Mouse (Mus musculus) heart, postnatal 25 days (tissue): Measurements from ENCODE around the gene Dennd1a. TPM values are rescaled to one million over a fixed set of nuclear protein-coding genes. Genes with fewer than 3 reads are reported as not detected.

ENCODE experiments used
- DNase-seq: peaks from one replicate; pipeline ENCODE4 v3.0.0; 2022; ENCODE audit warnings: low spot score
- intact Hi-C: fragments of 180-260 bp; cut with DNase I; formaldehyde crosslinking; loops from one replicate; pipeline ENCODE4 v1.15.1; 2025
- total RNA-seq, 2 experiments: library from RNA; stranded (reverse); gene quantifications; 2 replicates each; pipeline ENCODE4 v1.2.3; 2021

The Dennd1a gene
- total RNA-seq, 2 experiments from 2014 or later, result 23.8 to 24.9 TPM

DNA sequence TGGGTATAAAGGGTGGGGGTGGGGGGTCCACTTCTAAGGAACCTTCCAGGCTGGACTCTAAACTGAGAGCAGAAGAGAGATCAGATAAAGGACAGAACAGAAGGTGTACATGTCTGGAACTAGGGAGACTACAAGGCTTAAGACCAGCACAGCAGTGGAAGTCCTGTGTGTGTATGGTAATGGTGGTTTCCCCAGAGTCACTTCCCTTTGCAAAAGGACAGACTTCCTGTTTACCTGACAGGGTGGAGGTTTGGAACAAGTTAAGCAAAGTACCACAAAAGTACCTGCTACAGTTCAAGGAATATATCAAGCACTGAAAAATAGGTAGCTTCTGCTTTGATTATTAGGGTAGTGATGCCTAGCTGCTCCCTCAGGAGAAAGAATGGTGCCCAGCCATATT is 215.1 kb downstream of the Dennd1a start:
- DNase-seq, result no peak
- intact Hi-C loops, result no loop called here

DNA sequence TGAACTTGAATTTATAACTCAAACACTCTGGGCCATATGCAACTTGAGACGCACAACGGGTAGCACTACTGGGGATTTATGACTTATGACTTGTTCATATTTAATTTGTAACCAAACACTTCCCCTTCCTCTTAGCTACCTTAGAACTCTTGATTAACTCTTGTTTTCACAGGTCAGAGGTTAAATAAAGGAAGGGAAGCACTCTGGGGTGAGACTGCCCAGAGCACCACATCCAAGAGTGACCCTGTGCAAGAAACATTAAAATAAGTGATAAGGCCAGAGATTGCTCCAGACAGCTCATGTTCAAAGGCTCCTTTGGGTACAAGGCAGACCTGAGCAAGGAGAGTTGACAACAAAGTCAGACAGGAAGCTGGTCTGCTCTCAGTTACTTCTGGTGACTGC is 219.0 kb downstream of the Dennd1a start:
- intact Hi-C loops, result no loop called here

DNA sequence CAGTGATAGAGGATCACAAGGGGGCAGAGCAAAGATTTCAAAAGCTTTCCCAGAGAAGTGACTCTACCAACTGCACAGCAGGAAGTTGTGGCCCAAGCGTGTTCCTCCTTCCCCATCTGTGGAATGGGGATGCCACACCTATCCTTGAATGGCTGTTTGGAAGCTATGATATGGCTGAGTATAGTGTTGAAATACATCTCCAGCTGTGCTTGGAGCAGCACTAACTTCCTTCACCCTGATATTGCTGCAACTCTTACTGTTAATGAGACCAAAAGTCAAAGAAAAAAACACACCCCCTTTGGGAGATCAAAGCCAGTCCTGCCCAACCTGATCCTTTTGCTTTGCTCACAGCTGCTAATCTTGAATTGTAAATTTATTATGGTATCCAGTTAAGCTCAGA is 221.3 kb downstream of the Dennd1a start:
- no peak for DNase-seq
- intact Hi-C loops, result no loop called here

More for the DNA sequence above, 219.0 kb downstream of the Dennd1a start:
- no peak for DNase-seq

DNA sequence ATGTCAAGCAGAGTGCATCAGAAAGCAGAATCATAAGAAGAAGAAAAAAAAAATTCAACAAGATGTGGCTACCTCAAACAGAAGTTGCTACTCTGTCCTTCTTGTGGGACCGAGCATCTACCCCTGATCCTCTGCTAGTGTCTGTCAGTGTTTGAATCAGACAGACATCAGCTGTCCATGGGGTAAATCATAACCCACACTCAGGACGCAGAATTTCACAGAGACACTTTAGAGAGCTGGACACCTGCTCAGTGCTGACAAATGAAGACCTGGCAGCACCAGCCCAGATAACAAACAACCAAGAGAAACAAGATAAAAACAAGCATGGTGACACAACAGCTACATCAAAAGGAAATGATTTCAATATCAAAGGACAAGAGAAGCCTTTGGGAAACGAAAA is 222.9 kb downstream of the Dennd1a start:
- intact Hi-C loops, result no loop called here
- DNase-seq, result no peak

DNA sequence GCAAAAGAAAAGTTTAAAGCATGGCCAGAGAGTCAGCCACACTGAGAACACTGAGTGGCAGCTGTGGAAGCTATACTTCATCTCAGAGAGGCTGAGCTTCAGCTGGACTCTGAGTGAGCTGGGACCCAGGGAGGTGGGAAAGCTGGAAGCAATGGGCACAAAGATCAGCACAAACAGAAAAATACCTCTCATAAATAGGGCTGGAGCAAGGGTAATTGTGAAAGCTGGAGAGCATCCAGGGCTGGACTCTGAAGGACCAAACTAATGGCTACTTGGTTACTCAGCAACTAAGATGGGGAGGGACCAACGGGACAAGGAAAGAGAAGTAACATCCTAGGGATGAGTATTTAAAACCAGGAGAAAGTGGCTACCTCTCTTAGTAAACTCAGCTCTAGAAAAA is 225.0 kb downstream of the Dennd1a start:
- intact Hi-C loops, result no loop called here
- no peak for DNase-seq

DNA sequence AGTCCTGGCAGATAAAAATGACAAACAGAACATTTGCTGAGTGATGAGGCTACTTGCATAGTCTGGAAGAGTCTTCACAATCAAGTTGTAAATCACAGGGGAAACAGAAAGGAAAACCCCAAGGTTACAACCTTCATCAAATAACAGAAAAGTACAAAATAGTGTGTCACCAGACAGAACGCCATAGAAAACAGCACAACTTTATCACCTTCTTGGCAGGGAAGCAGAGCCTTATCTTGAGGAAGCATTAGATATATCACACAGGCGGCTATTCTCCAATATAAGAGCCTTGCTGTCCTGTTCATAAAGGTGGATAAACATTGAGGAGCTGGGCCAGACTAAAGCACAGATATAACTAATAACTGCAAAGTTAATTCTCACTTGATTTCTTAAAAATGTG is 225.7 kb downstream of the Dennd1a start:
- DNase-seq, result no peak
- intact Hi-C loops, result no loop called here

DNA sequence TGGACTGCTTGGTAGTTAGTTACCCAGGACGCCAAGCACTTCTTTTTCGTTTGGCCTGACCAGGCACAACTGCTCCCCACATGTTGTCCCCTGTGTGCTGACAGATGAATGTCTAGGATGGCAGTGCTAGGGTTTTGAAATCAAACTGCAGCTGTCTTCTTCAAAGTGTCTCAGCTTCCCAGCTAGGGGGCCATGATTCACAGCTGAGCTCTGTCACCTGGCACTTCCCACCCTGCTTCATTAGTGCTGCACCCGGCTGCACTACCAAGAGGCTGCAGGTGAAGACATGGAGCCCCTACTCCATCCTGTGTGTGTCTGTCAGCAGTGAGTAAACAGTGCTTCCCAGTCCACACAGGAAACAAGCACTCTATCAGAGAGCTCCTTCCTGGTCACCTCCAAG is 234.8 kb downstream of the Dennd1a start:
- intact Hi-C loops, result no loop called here
- DNase-seq, result no peak

DNA sequence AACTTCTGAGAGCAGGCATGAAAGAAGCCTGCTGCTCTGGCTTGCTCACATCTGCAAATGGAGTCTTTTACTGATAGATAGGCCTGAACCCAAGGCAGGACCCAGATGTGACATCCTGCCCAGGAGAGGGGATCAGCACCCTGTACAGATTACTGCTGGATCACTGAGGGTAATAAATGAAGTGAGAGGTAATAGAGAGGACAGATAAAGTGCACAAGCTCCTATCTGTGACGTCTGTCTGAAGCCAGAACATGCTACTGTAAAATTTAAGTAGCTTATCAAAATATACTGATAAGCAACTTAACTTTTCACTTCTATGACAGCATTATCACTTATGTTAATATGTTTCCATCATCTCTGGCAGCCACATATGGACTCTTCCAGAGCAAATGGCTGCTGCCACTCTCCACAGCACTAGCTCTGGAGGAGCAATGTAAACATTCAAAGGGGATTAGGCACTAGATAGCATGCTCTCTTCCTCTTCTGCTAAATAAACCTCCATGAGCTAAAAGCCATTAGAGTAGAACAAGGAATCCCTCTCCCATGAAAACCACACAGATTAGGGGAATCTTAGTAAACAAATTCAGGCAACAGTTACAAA is 235.6 kb downstream of the Dennd1a start:
- DNase-seq, result no peak
- intact Hi-C loops, result no loop called here

DNA sequence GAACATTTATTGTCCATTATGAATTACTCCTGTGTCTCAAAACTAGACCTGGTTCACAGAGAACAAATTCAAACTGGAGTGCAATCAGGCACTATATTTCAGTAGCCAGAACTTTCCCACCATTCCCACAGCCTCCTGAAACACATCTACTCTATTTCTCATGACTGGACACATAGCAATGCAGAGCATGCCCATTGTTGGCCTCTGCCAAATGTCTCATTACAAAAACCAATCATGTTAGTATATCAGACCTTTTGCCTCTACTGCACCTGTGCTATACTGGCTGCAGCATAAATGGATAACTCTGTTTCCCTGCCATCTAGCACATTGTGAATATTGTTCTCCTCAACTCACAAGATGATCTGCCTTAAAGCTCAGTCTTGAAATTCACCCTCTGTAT is 238.2 kb downstream of the Dennd1a start:
- intact Hi-C loops, result no loop called here
- no peak for DNase-seq

DNA sequence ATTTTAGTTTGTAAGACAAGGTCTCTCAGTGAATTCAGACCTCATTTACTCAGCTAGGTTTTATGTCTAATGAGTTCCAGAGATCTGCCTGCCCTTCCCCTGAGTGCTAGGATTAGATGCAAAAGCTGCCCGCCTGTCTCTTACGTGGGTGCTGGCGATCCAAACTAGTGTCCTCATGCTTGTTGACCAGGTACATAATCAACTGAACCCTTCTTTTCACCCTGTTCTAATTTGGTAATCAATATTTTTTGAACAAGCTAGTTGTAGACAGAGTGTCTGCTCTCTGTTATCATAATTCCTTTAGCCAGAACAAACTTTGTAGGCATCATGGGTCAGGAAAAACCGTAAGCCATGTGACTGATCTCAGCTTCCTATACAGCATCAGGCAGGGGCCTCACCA is 241.9 kb downstream of the Dennd1a start:
- DNase-seq, result no peak
- intact Hi-C loops, result no loop called here

DNA sequence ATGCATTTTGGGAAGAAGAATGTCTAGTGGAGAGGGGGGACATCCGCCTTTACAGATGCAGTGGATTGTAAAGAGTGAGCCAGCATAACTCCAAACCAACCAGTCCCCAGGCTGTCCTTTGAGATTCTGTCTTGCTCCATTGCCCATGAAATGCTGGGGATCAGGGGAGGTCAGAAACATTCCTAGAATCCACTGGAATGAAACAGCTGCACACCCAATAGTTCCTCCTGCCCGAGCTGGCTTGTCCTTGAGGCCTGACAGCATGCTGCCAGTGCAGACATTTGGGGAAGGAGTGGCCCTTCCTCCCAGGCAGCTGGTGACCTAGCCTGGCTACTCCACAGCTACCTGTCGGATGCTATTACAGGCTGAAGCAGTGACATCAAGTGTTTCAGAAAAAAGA is 246.3 kb downstream of the Dennd1a start:
- intact Hi-C loops, result no loop called here
- DNase-seq, result no peak

DNA sequence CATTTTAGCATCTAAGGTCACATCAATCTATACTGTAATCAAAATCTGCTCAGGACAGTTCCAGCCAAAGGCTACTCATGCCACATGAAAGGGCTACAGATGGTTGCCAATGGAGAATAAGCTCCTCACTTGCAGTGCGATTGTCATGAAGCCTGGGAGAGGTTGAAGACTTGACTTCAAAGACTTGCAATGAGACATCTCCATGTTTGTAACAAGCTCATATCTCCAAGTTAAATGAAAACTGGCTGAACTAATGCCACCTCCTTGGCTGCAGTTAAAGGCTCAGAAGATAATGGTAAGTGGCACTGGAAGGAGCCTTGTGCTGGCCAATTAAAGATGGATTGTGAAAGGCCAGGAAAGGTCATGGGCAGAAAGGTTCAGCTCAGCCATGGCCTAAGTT is 247.6 kb downstream of the Dennd1a start:
- no peak for DNase-seq
- intact Hi-C loops, result no loop called here

DNA sequence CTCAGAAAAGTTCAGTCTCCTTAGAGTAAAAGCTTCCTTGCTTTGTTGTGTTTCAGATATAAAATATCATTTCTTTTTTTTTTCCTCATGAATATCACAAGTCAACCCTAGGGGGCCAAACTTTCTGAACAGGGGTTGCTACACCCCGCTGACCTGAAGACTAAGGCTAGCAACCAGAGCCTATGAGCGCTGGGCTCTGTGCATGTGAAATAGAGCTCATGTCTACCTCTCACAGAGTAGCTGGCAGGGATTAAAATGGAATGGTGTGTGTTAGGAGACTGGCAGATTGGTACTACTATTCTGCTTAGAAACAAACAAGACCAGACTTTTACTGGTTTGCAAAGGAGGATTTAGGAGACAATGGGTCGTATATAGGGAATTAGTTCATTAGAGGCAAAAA is 258.9 kb downstream of the Dennd1a start:
- intact Hi-C loops, result no loop called here
- no peak for DNase-seq

DNA sequence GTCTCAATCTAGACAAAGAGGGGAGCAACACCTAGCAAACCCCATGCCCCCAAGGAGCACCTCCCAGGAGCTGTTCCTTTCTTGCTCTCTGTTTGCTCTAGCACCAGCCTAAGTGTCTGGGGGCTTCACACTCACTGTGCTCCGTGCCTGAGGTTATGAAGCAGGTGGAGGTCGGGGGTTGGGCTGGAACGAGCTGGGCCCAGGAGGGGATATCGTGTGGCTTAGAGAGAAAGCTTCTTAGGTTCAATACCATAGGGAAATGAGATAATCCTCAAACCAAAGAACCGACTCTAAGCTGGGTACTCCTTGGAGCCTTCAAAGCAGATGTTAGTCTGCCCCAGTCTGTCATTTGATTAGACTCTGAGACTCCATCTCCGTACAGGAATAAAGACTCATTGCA is 261.6 kb downstream of the Dennd1a start:
- no peak for DNase-seq

DNA sequence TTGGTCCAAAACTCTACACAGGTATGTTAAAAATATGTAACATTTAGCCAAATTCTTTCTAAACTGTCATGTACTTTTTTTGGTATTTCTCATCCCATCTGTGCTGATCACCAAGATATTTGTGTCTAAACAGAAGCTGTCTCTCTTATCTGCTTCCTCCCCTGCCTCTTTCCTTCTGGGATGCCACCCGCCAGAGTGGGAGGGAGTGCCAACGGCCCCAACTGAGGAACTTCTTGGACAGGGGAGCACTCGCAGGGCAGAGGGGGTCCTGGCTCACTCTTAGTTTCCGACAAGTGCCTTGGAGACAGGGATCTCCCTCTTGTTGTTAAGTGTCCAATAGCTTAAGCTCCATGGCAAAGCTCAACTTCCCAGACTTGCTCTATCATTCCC is 263.5 kb downstream of the Dennd1a start:
- DNase-seq, result no peak
- intact Hi-C loops, result no loop called here

More for the DNA sequence above, 261.6 kb downstream of the Dennd1a start:
- intact Hi-C loops, result no loop called here

DNA sequence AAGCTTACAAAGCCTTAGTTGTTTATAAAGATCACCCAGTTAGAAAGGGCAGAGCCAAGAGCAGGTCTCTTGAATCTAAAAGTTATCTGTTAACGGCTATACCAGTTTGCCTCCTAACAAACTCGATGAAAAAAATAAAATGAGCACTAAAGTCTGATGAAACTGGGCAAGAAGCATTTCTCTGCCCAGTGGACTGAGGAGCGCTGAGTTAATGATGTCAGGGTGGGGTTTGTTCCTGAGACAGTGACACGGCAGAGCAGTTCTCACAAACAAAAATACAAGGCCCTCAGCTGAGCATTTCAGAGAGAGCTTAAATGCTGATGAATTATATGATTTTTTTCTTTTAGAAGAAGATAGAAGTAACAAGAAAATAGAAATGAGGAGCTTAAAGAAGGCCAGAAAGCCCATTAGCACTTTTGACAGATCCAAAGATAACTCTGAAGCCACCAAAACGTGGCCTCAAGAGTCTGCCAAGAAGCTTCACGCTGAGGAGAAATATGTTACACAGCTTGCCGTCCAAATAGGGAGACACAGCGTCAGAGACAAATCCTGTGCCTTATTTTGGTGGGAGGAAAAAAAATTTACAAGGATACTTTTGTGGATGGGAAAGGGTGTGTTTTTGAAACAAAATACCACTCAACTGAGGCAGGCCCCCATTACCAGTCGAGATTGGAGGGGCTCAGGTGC is 264.0 kb downstream of the Dennd1a start:
- no peak for DNase-seq
- intact Hi-C loops, result no loop called here

DNA sequence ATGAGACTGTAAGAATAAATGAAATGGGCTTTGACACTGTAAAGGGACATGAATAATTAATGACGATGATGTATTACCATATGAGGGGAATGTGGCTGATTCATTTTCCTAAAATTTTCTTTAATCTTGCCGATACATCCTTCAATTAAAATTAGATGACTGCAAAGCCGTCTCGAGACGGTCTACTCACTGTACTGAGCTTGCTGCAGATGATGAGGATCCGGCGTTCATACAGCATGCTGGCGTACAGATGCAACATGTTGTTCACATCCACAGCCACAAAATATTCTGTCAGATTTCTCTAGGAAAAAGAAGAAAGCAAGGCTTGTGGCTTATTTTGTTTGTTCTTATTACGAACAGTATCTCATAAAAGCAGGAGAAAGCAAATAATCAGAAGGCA is 266.0 kb downstream of the Dennd1a start:
- DNase-seq, result no peak
- intact Hi-C loops, result no loop called here

DNA sequence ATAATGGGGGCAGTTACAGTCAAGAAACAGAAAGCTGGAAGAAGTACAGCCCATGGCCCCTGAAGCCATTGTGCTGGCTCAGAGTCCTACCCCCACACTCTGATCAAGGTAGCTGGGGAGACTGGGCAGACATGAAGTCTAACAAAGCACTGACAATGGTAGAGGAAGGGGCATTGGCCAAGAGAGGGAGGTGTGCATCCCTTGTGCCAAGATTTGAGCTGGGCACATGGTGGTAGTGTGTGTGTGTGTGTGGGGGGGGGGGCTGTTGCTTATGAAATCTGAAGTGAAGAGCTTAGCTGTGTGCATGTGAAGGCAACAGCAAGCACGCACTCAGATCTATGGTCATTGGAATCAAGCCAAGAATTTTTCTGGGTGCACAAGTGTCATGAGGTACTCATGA is 272.5 kb downstream of the Dennd1a start:
- intact Hi-C loops, result no loop called here
- no peak for DNase-seq

DNA sequence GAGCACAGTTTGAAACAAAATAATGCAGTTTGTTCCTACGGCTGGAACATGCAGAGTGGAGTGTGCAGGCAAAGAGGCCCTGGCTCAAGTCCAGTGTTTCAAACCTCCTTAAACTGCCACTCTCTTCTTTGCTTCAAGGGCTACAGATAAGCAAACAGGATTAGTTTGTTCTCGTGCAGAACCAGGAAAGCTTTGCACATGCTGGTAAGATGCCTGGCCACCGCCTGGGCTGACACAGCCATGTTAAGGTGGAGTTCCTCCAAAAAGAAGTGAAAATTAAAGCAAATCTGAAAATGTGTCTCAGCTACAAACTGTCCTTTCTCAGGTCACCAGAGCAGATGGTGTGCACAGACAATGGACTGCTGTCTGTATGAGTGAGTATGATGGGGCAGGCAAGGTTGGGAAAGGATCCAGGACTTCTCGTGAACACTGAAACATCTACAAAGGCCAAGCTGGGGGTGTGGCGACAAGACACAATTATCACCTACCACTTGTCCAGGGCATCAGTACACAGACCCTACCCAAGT is 273.3 kb downstream of the Dennd1a start:
- no peak for DNase-seq
- intact Hi-C loops, result no loop called here

DNA sequence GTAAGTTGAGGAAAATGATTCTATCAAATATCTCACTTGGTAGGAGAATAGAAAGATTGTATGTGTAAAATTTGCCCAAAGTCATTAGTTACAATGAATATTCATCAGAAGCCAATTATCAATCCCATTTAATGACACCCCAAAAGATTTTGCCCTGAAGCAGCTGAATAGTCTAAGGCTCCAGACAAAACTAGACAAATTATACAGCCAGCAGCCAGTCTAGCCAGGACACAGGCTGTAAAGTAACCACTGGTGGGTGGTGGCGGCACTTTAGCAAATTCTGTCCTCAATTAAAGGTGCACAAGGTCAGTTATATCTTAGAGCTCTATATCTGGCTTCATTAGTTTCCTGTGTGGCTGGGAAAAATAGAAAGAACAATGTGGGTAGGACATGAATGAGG is 280.0 kb downstream of the Dennd1a start:
- no peak for DNase-seq
- intact Hi-C loops, result no loop called here

DNA sequence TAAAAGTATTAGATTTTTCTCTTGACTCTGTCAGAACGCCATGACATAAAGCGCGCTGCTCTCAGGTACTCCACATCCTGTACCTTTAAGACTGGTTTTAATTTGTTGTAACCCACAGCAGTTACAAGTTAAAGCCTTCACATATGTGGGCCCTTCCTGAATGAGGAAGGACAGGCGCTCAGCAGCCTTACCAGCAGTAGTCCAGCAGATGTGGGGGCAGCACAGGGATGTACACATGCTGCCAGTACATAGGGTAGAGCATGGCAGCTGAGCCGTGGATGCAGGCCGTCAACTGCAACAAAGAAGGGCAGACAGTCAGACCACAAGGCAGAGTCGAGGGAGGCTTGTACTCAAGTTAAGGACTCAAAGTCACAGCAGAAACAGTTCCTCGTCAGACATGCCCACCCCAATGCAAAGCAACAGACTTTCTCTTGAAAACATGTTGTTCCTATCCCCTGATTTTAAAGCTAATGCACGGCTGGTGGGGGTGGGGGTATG is 284.0 kb downstream of the Dennd1a start:
- DNase-seq, result no peak
- intact Hi-C loops, result no loop called here

DNA sequence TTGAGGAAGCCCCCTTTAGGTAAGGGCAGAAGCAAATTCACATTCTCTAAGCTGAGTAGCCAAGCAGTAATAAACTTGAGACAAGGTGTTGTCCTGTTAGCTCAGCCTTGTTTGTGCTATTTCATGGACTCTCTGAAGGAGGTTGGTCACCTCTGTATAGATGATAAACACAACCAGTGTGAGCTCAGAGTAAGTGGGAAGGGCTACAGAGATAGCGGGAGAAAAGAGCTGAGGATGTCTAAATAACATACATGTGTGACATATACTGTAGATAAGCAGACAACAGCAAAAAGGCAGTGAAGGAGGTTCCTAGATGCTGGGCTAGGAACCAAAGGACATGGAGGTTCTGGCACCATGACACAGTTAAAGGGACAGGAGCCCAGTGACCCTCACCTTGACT is 286.2 kb downstream of the Dennd1a start:
- no peak for DNase-seq
- intact Hi-C loops, result no loop called here
